Mouse (Mus musculus) bone marrow, adult 2 months (tissue): ENCODE measurements around the gene Gal3st2.
"Not testable (repeated sequence)": the region's sequence is repeated elsewhere in the genome, so short reads cannot be mapped to it uniquely, and the experiment has no call there.

ENCODE experiments used
- CTCF ChIP-seq: fragments of 200-500 bp; IDR thresholded peaks from 2 replicates; pipeline ENCODE4 v1.5.1; 2011; ENCODE audit warnings: low read length, control low read depth; ENCODE audit not compliant: control insufficient read depth, insufficient read depth
- POLR2A ChIP-seq: fragments of 200-500 bp; IDR thresholded peaks from 2 replicates; pipeline ENCODE4 v1.6.1; 2011; ENCODE audit warnings: low read depth, mild to moderate bottlenecking, control low read depth, low read length, borderline replicate concordance; ENCODE audit not compliant: control insufficient read depth

GRCm38 (mm10) chr1:93861048-93861447 lies at the start of gene Gal3st2:
- not testable (repeated sequence) for TF ChIP-seq CTCF, POLR2A
